Mouse (Mus musculus): Measurements from ENCODE around the gene Aco2. TPM values are rescaled to one million over a fixed set of nuclear protein-coding genes. Genes with fewer than 3 reads are reported as not detected.
A peak's percentile ranks its signal among the peaks of the same experiment; 100 is the strongest.

The Aco2 gene
- total and polyA plus RNA-seq, 2 experiments from 2014 or later = 298 to 536 TPM

DNA sequence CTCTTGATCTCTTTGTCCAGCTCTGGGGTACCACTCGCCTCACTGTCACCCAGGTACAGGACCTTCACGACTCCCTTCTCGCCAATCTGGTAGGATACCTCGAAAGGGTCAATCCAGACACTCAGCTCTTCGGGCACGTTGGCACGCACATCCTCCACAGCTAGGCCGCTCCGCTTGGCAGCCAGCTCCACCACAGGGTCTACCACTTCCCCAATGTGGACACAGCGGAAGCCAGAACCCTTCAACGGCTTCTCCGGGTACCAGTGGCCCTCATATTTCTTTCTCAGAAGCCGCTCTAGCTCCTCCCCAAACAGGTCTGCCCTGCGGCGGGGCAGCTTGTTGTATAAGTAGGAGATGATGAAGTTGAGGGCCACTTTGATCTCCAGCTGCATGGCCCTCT, 20.7 kb upstream of the Aco2 start:
- no peaks in the 10 kb centered on the region for H3K27me3 ChIP-seq (ENCODE audit: insufficient read depth, low read length)
- no peak overlapping the region for H3K27ac ChIP-seq
- H3K4me2 ChIP-seq (ENCODE audit: low read depth, low read length) = no peak overlapping the region
- ATAC-seq (no peak), DNase-seq (ENCODE audit: low spot score) (no peak)
- no peak for TF ChIP-seq CTCF (IDR thresholded peaks at IDR 0.05; ENCODE audit: low read depth)
- H3K4me3 ChIP-seq (ENCODE audit: low read length) = no peak overlapping the region
- peaks cover 30% of the 10 kb centered on the region for H3K36me3 ChIP-seq (ENCODE audit: insufficient read depth, low read length)
- 0 out of 2 replicates have a peak, but pooled peaks cover 5% of the 10 kb centered on the region for H3K4me1 ChIP-seq (ENCODE audit: insufficient read depth, low read length)
- H3K9ac ChIP-seq (replicated peaks; ENCODE audit: low read length) = no peak overlapping the region
- no peaks in the 10 kb centered on the region for H3K9me3 ChIP-seq (ENCODE audit: low read length)
- 97% methylated on average over 15 of the region's 15 CpGs for WGBS

DNA sequence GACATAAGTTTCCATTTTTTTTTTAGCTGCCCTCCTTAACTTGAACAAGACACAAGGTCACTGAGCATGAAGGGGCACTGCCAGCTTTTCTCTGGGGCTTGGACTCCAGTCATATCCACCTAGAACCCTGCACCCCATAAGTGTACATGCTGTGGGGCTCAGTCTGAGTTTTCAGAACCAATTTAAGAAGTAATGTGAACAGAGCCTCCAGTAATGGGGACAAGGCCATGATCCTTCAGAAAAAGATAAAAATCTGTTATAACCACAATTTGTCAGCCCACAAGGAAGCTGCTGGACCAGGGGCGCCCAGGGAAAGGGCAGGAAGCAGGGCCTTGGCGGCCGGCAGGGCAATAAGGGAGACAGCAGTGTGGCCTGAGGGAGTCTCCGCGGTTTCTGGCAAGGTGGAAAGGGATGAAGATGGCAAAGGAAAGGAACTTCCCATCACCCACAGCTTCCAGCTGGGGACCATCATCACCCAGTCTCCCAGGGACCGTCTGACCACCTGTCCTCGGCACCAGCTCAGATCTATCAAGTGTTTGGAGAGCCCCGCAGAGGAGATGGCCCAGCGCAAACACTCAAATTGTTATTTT, 19.6 kb upstream of the Aco2 start:
- no peak for ATAC-seq
- Histone ChIP-seq H3K36me3 (ENCODE audit: insufficient read depth, low read length) (peaks cover 30% of the 10 kb centered on the region), H3K9me3 (ENCODE audit: low read length) (no peaks in the 10 kb centered on the region), H3K27ac (no peak overlapping the region), H3K9ac (replicated peaks; ENCODE audit: low read length) (no peak overlapping the region), H3K4me1 (ENCODE audit: insufficient read depth, low read length) (0 out of 2 replicates have a peak, but pooled peaks cover 5% of the 10 kb centered on the region), H3K4me3 (ENCODE audit: low read length) (no peak overlapping the region), H3K4me2 (ENCODE audit: low read depth, low read length) (no peak overlapping the region), H3K27me3 (ENCODE audit: insufficient read depth, low read length) (no peaks in the 10 kb centered on the region)
- no peak for TF ChIP-seq CTCF (IDR thresholded peaks at IDR 0.05; ENCODE audit: low read depth)
- DNase-seq (ENCODE audit: low spot score) = no peak
- 85% methylated on average over 9 of the region's 9 CpGs for WGBS

- ATAC-seq (no peak), DNase-seq (ENCODE audit: low spot score) (no peak)
- Histone ChIP-seq H3K4me2 (ENCODE audit: low read depth, low read length) (no peak overlapping the region), H3K9ac (replicated peaks; ENCODE audit: low read length) (no peak overlapping the region), H3K27ac (no peak overlapping the region), H3K27me3 (ENCODE audit: insufficient read depth, low read length) (no peaks in the 10 kb centered on the region), H3K4me1 (ENCODE audit: insufficient read depth, low read length) (0 out of 2 replicates have a peak, but pooled peaks cover 5% of the 10 kb centered on the region), H3K36me3 (ENCODE audit: insufficient read depth, low read length) (peaks cover 30% of the 10 kb centered on the region), H3K9me3 (ENCODE audit: low read length) (no peaks in the 10 kb centered on the region), H3K4me3 (ENCODE audit: low read length) (no peak overlapping the region)
- 90% methylated on average over 7 of the region's 7 CpGs for WGBS
- TF ChIP-seq CTCF (IDR thresholded peaks at IDR 0.05; ENCODE audit: low read depth) = no peak
These were observed 19.0 kb upstream of the Aco2 start for GRCm38 (mm10) chr15:81853081-81853480.

- peak overlapping the region; percentile 92 for H3K27ac ChIP-seq
- under 1% methylated on average over 28 of the region's 28 CpGs for WGBS
These were observed 15.9 kb upstream of the Aco2 start for GRCm38 (mm10) chr15:81856030-81856790.

GRCm38 (mm10) chr15:81856938-81857723, 15.0 kb upstream of the Aco2 start:
- under 1% methylated on average over 14 of the region's 14 CpGs for whole genome bisulfite sequencing

More at GRCm38 (mm10) chr15:81856030-81856790, 15.9 kb upstream of the Aco2 start:
- peak overlapping the region; percentile 87 for H3K4me2 ChIP-seq (ENCODE audit: low read depth, low read length)
- H3K9ac ChIP-seq (replicated peaks; ENCODE audit: low read length) = peak overlapping the region; percentile 80
- no peaks in the 10 kb centered on the region for H3K27me3 ChIP-seq (ENCODE audit: insufficient read depth, low read length)
- H3K9me3 ChIP-seq (ENCODE audit: low read length) = no peaks in the 10 kb centered on the region
- DNase-seq (ENCODE audit: low spot score) (peak; percentile 96), ATAC-seq (peak; percentile 88)
- 0 out of 2 replicates have a peak, but pooled peaks cover 14% of the 10 kb centered on the region for H3K4me1 ChIP-seq (ENCODE audit: insufficient read depth, low read length)
- peak overlapping the region; percentile 74 for H3K4me3 ChIP-seq (ENCODE audit: low read length)
- no peak for TF ChIP-seq CTCF (IDR thresholded peaks at IDR 0.05; ENCODE audit: low read depth)
- H3K36me3 ChIP-seq (ENCODE audit: insufficient read depth, low read length) = peaks cover 6% of the 10 kb centered on the region

GRCm38 (mm10) chr15:81857724-81858116, 14.4 kb upstream of the Aco2 start:
- H3K4me3 ChIP-seq (ENCODE audit: low read length) = peak overlapping the region; percentile 74
- peak; percentile 48 for DNase-seq (ENCODE audit: low spot score)
- H3K36me3 ChIP-seq (ENCODE audit: insufficient read depth, low read length) = no peaks in the 10 kb centered on the region
- peak overlapping the region; percentile 80 for H3K9ac ChIP-seq (replicated peaks; ENCODE audit: low read length)
- no peaks in the 10 kb centered on the region for H3K27me3 ChIP-seq (ENCODE audit: insufficient read depth, low read length)
- peak overlapping the region; percentile 87 for H3K4me2 ChIP-seq (ENCODE audit: low read depth, low read length)
- no peak for TF ChIP-seq CTCF (IDR thresholded peaks at IDR 0.05; ENCODE audit: low read depth)
- WGBS = under 1% methylated on average over 33 of the region's 33 CpGs
- ATAC-seq = no peak
- H3K4me1 ChIP-seq (ENCODE audit: insufficient read depth, low read length) = 0 out of 2 replicates have a peak, but pooled peaks cover 14% of the 10 kb centered on the region
- H3K9me3 ChIP-seq (ENCODE audit: low read length) = no peaks in the 10 kb centered on the region
- peak overlapping the region; percentile 92 for H3K27ac ChIP-seq

More at GRCm38 (mm10) chr15:81856938-81857723, 15.0 kb upstream of the Aco2 start:
- no peaks in the 10 kb centered on the region for H3K27me3 ChIP-seq (ENCODE audit: insufficient read depth, low read length)
- peak overlapping the region; percentile 87 for H3K4me2 ChIP-seq (ENCODE audit: low read depth, low read length)
- H3K9ac ChIP-seq (replicated peaks; ENCODE audit: low read length) = peak overlapping the region; percentile 80
- H3K27ac ChIP-seq = peak overlapping the region; percentile 92
- H3K4me3 ChIP-seq (ENCODE audit: low read length) = peak overlapping the region; percentile 74
- H3K36me3 ChIP-seq (ENCODE audit: insufficient read depth, low read length) = no peaks in the 10 kb centered on the region; the same call in 1 of the 2 replicates
- peak; percentile 33 for DNase-seq (ENCODE audit: low spot score)
- no peak for ATAC-seq
- 0 out of 2 replicates have a peak, but pooled peaks cover 14% of the 10 kb centered on the region for H3K4me1 ChIP-seq (ENCODE audit: insufficient read depth, low read length)
- no peak for TF ChIP-seq CTCF (IDR thresholded peaks at IDR 0.05; ENCODE audit: low read depth)
- H3K9me3 ChIP-seq (ENCODE audit: low read length) = no peaks in the 10 kb centered on the region

Data from hindbrain, postnatal 0 days (tissue).